20 mouse cellular contexts compared by ENCODE assay signal in genomic region chr17:25810890-25811289, GRCm38 (mm10). TPM values are rescaled to one million over a fixed set of nuclear protein-coding genes. Genes with fewer than 3 reads are reported as not detected.
DNase-seq lines count a peak whose midpoint lies in the region; ATAC-seq and TF ChIP-seq lines count a peak whose summit lies in the region.
"Had no signal": no experiment of that assay in that cellular context is flagged by ENCODE, and none has a peak within 500 bp of the region (broad histone marks: within the 10 kb centered on the region; RNA-seq: fewer than 3 reads in every experiment).

No protein-coding gene starts in this region.

- peaks cover 77% of the 10 kb centered on the region for H3K27me3 ChIP-seq in embryonic facial prominence, embryonic 10.5 days (replicated peaks; ENCODE audit: low read depth, poor library complexity, severe bottlenecking)
- H3K27me3 ChIP-seq in hindbrain, embryonic 11.5 days (ENCODE audit: control insufficient read depth, insufficient read depth, low read length): peaks cover 2% of the 10 kb centered on the region; the same call in 1 of the 2 replicates
- H3K27me3 ChIP-seq in midbrain, embryonic 15.5 days (replicated peaks): no peaks in the 10 kb centered on the region
- H3K27me3 ChIP-seq in heart, adult 2 months (ENCODE audit: control insufficient read depth, insufficient read depth, low read length): no peaks in the 10 kb centered on the region

- peak overlapping the region; percentile 87 for H3K4me2 ChIP-seq in hindbrain, embryonic 11.5 days (replicated peaks; ENCODE audit: low read depth, low read length)
- peak overlapping the region; percentile 97 for H3K4me2 ChIP-seq in midbrain, embryonic 15.5 days

- H3K36me3 ChIP-seq in embryonic facial prominence, embryonic 10.5 days (replicated peaks): no peaks in the 10 kb centered on the region
- H3K36me3 ChIP-seq in hindbrain, embryonic 11.5 days (ENCODE audit: control insufficient read depth, insufficient read depth, low read length): no peaks in the 10 kb centered on the region
- H3K36me3 ChIP-seq in midbrain, embryonic 15.5 days (replicated peaks): no peaks in the 10 kb centered on the region
- no peaks in the 10 kb centered on the region for H3K36me3 ChIP-seq in heart, adult 2 months (ENCODE audit: control insufficient read depth, insufficient read depth, low read length)
- H3K36me3 ChIP-seq: intestine, embryonic 15.5 days; limb, embryonic 12.5 days had no signal

- no peak for TF ChIP-seq EP300 in heart, adult 2 months (IDR thresholded peaks at IDR 0.05; ENCODE audit: insufficient read depth, low read depth, low read length)

- peaks cover 34% of the 10 kb centered on the region for H3K4me1 ChIP-seq in embryonic facial prominence, embryonic 10.5 days
- H3K4me1 ChIP-seq in hindbrain, embryonic 11.5 days (replicated peaks; ENCODE audit: control insufficient read depth, insufficient read depth, low read length): peaks cover 10% of the 10 kb centered on the region; the same call in 1 of the 2 replicates
- peaks cover 46% of the 10 kb centered on the region for H3K4me1 ChIP-seq in midbrain, embryonic 15.5 days
- no peaks in the 10 kb centered on the region; the same call in 1 of the 2 replicates for H3K4me1 ChIP-seq in heart, adult 2 months (ENCODE audit: control insufficient read depth, insufficient read depth, low read length)

- H3K9me3 ChIP-seq in embryonic facial prominence, embryonic 10.5 days: no peaks in the 10 kb centered on the region
- no peaks in the 10 kb centered on the region for H3K9me3 ChIP-seq in hindbrain, embryonic 11.5 days (ENCODE audit: control insufficient read depth, low read length)
- H3K9me3 ChIP-seq in midbrain, embryonic 15.5 days: no peaks in the 10 kb centered on the region
- H3K9me3 ChIP-seq: intestine, embryonic 15.5 days; limb, embryonic 12.5 days had no signal

- peak overlapping the region; percentile 8; the same call in 1 of the 2 replicates for H3K4me3 ChIP-seq in embryonic facial prominence, embryonic 10.5 days
- no peak overlapping the region for H3K4me3 ChIP-seq in hindbrain, embryonic 11.5 days (ENCODE audit: low read depth, low read length)
- peak overlapping the region; percentile 79; the same call in 1 of the 2 replicates for H3K4me3 ChIP-seq in midbrain, embryonic 15.5 days
- H3K4me3 ChIP-seq in heart, adult 2 months: no peak overlapping the region
- H3K4me3 ChIP-seq: intestine, embryonic 15.5 days had no signal

- H3K9ac ChIP-seq in hindbrain, embryonic 11.5 days (ENCODE audit: low read depth, low read length): no peak overlapping the region
- peak overlapping the region; percentile 98; the same call in 1 of the 2 replicates for H3K9ac ChIP-seq in midbrain, embryonic 15.5 days
- H3K9ac ChIP-seq in heart, adult 2 months (ENCODE audit: low read depth, low read length): no peak overlapping the region
- H3K9ac ChIP-seq: intestine, embryonic 15.5 days; limb, embryonic 12.5 days had no signal

- no peak overlapping the region for H3K27ac ChIP-seq in embryonic facial prominence, embryonic 10.5 days (replicated peaks)
- no peak overlapping the region for H3K27ac ChIP-seq in hindbrain, embryonic 11.5 days (ENCODE audit: low read depth, low read length)
- H3K27ac ChIP-seq in midbrain, embryonic 15.5 days: no peak overlapping the region
- H3K27ac ChIP-seq in heart, adult 2 months: no peak overlapping the region
- H3K27ac ChIP-seq: intestine, embryonic 15.5 days; kidney, postnatal 0 days; limb, embryonic 12.5 days had no signal

- intact Hi-C loops in heart, adult 2 months (cut with DNase I): no loop called here

- no peaks in the 10 kb centered on the region for H3K79me2 ChIP-seq in heart, adult 2 months (replicated peaks; ENCODE audit: control insufficient read depth, insufficient read depth, low read length)

- no peak for TF ChIP-seq POLR2A in heart, adult 2 months (IDR thresholded peaks at IDR 0.05; ENCODE audit: insufficient read depth, low read depth, low read length)

- ATAC-seq in hindbrain, embryonic 11.5 days (ENCODE audit: low FRiP score): no peak
- ATAC-seq in midbrain, embryonic 15.5 days (replicated peaks): no peak
- ATAC-seq: activated CD4-positive, CD25-positive, alpha-beta regulatory T cell, adult 4 months; intestine, embryonic 15.5 days had no signal

- DNase-seq in cerebellum, adult 18-20 months: peak; percentile 21 to 29
- no peak for DNase-seq in cerebellum, postnatal 14 days
- DNase-seq in embryonic facial prominence, embryonic 10.5 days (ENCODE audit: low spot score): no peak
- no peak for DNase-seq in hindbrain, embryonic 11.5 days (ENCODE audit: low spot score)
- DNase-seq in right cerebral cortex, postnatal 25 days: no peak
- DNase-seq in kidney, postnatal 25 days: no peak
- DNase-seq in heart, adult 2 months: no peak
- DNase-seq: cerebellum, adult 8-10 months; gastrocnemius, postnatal 14 days; lung, postnatal 4 days; thymus, postnatal 25 days had no signal

- WGBS in embryonic facial prominence, embryonic 10.5 days: 75% methylated on average over 4 of the region's 4 CpGs
- WGBS in hindbrain, embryonic 11.5 days: 78% methylated on average over 4 of the region's 4 CpGs
- WGBS in midbrain, embryonic 15.5 days: 81% methylated on average over 4 of the region's 4 CpGs
- WGBS in heart, adult 2 months: 70% methylated on average over 4 of the region's 4 CpGs

- no peak for TF ChIP-seq CTCF in heart, adult 2 months (IDR thresholded peaks at IDR 0.05)

RNA-seq across cellular contexts. Expression of gene Fbxl16, which starts 2.0 kb away (rescaled TPM):
- polyA plus RNA-seq in embryonic facial prominence, embryonic 10.5 days (2016; fragmentation: Nextera tagmentation; extraction: Ambion mirVana): 5.0 and 5.1 TPM in 2 replicates
- polyA plus RNA-seq in hindbrain, embryonic 11.5 days (2014; fragmentation: Nextera tagmentation; extraction: Ambion mirVana): 12.2 and 15.0 TPM in 2 replicates
- polyA plus RNA-seq in midbrain, embryonic 15.5 days (2015; fragmentation: Nextera tagmentation; extraction: Ambion mirVana): 50.8 and 50.9 TPM in 2 replicates
- total RNA-seq in heart, adult 2 months (2021): 1 to 10 TPM; 1.1 to 1.4 TPM
- polyA plus RNA-seq in heart, adult 2 months (2012; rRNA removed): 2.3 and 3.2 TPM in 2 replicates
- total RNA-seq: CH12.LX had no signal

RNA-seq across cellular contexts. Expression of gene Wdr24, which starts 12.5 kb away (rescaled TPM):
- polyA plus RNA-seq in embryonic facial prominence, embryonic 10.5 days (2016; fragmentation: Nextera tagmentation; extraction: Ambion mirVana): 31.0 and 31.4 TPM in 2 replicates
- polyA plus RNA-seq in hindbrain, embryonic 11.5 days (2014; fragmentation: Nextera tagmentation; extraction: Ambion mirVana): 22.0 and 23.5 TPM in 2 replicates
- 35.2 and 36.7 TPM in 2 replicates for polyA plus RNA-seq in midbrain, embryonic 15.5 days (2015; fragmentation: Nextera tagmentation; extraction: Ambion mirVana)
- 10 to 100 TPM; 11.0 to 11.1 TPM for total RNA-seq in heart, adult 2 months (2021)
- polyA plus RNA-seq in heart, adult 2 months (2012; rRNA removed): 20.4 and 22.9 TPM in 2 replicates

RNA-seq across cellular contexts. Expression of gene Metrn, which starts 14.0 kb away (rescaled TPM):
- 118 and 137 TPM in 2 replicates for polyA plus RNA-seq in embryonic facial prominence, embryonic 10.5 days (2016; fragmentation: Nextera tagmentation; extraction: Ambion mirVana)
- 16.9 and 24.1 TPM in 2 replicates for polyA plus RNA-seq in hindbrain, embryonic 11.5 days (2014; fragmentation: Nextera tagmentation; extraction: Ambion mirVana)
- polyA plus RNA-seq in midbrain, embryonic 15.5 days (2015; fragmentation: Nextera tagmentation; extraction: Ambion mirVana): 32.6 and 36.3 TPM in 2 replicates
- 10 to 100 TPM; 49.0 to 54.6 TPM for total RNA-seq in heart, adult 2 months (2021)
- 43.3 and 47.9 TPM in 2 replicates for polyA plus RNA-seq in heart, adult 2 months (2012; rRNA removed)

RNA-seq across cellular contexts. Expression of gene AC134908.4, which starts 15.4 kb away (rescaled TPM):
- 0.95 and 1.0 TPM in 2 replicates for polyA plus RNA-seq in embryonic facial prominence, embryonic 10.5 days (2016; fragmentation: Nextera tagmentation; extraction: Ambion mirVana)
- 0.56 TPM in 1 of 2 replicates, not detected in the other for polyA plus RNA-seq in hindbrain, embryonic 11.5 days (2014; fragmentation: Nextera tagmentation; extraction: Ambion mirVana)
- polyA plus RNA-seq in midbrain, embryonic 15.5 days (2015; fragmentation: Nextera tagmentation; extraction: Ambion mirVana): 1.3 TPM in 1 of 2 replicates, not detected in the other
- not detected for total RNA-seq in heart, adult 2 months (2021)
- polyA plus RNA-seq in heart, adult 2 months (2012; rRNA removed): not detected in 2 replicates
- total RNA-seq: CH12.LX; gastrocnemius, postnatal 14 days had no signal
- polyA plus RNA-seq: activated CD4-positive, CD25-positive, alpha-beta regulatory T cell, adult 4 months; embryonic facial prominence, embryonic 11.5 days; intestine, embryonic 15.5 days; limb, embryonic 12.5 days; liver, embryonic 16.5 days; stomach, embryonic 14.5 days had no signal

RNA-seq across cellular contexts. Expression of gene Jmjd8, which starts 17.8 kb away (rescaled TPM):
- polyA plus RNA-seq in embryonic facial prominence, embryonic 10.5 days (2016; fragmentation: Nextera tagmentation; extraction: Ambion mirVana): 50.5 and 55.1 TPM in 2 replicates
- 46.3 and 54.0 TPM in 2 replicates for polyA plus RNA-seq in hindbrain, embryonic 11.5 days (2014; fragmentation: Nextera tagmentation; extraction: Ambion mirVana)
- 61.9 and 63.0 TPM in 2 replicates for polyA plus RNA-seq in midbrain, embryonic 15.5 days (2015; fragmentation: Nextera tagmentation; extraction: Ambion mirVana)
- total RNA-seq in heart, adult 2 months (2021): 10 to 100 TPM; 32.7 to 36.9 TPM
- polyA plus RNA-seq in heart, adult 2 months (2012; rRNA removed): 47.2 and 48.9 TPM in 2 replicates

Comparison
In these comparisons a context has a peak if more than half of its experiments do, and no peak if none do; other contexts are left out.
1. DNase-seq: peak in cerebellum, adult 18-20 months (2 of 2); none in cerebellum, postnatal 14 days (0 of 2), embryonic facial prominence, embryonic 10.5 days (single experiment), hindbrain, embryonic 11.5 days (single experiment), right cerebral cortex, postnatal 25 days (single experiment), kidney, postnatal 25 days (0 of 2) and heart, adult 2 months (0 of 2).
2. H3K4me3 ChIP-seq: peak in embryonic facial prominence, embryonic 10.5 days (single experiment) and midbrain, embryonic 15.5 days (single experiment); none in hindbrain, embryonic 11.5 days (single experiment) and heart, adult 2 months (single experiment).